In genomic region chr3:94783462-94783931, GRCm38 (mm10) we compare ENCODE assay signal across 12 mouse cellular contexts. TPM values are rescaled to one million over a fixed set of nuclear protein-coding genes. Genes with fewer than 3 reads are reported as not detected.
DNase-seq lines count a peak whose midpoint lies in the region; ATAC-seq lines count a peak whose summit lies in the region.
"Had no signal": no experiment of that assay in that cellular context is flagged by ENCODE, and none has a peak within 500 bp of the region (broad histone marks: within the 10 kb centered on the region; RNA-seq: fewer than 3 reads in every experiment).

No protein-coding gene starts in this region.

- no peak overlapping the region for H3K4me3 ChIP-seq in forebrain, embryonic 10.5 days
- no peak overlapping the region for H3K4me3 ChIP-seq in forebrain, embryonic 15.5 days
- no peak overlapping the region for H3K4me3 ChIP-seq in embryonic facial prominence, embryonic 12.5 days
- H3K4me3 ChIP-seq in midbrain, embryonic 15.5 days, result no peak overlapping the region
- H3K4me3 ChIP-seq: midbrain, embryonic 12.5 days had no signal

- H3K27me3 ChIP-seq in forebrain, embryonic 10.5 days (ENCODE audit: poor library complexity, severe bottlenecking), result peaks cover 42% of the 10 kb centered on the region
- no peaks in the 10 kb centered on the region for H3K27me3 ChIP-seq in forebrain, embryonic 15.5 days
- peaks cover 7% of the 10 kb centered on the region; the same call in 1 of the 2 replicates for H3K27me3 ChIP-seq in embryonic facial prominence, embryonic 12.5 days
- H3K27me3 ChIP-seq in midbrain, embryonic 15.5 days (replicated peaks), result no peaks in the 10 kb centered on the region

- H3K4me1 ChIP-seq in forebrain, embryonic 10.5 days, result peaks cover 48% of the 10 kb centered on the region
- H3K4me1 ChIP-seq in forebrain, embryonic 15.5 days, result peaks cover 23% of the 10 kb centered on the region
- peaks cover 5% of the 10 kb centered on the region for H3K4me1 ChIP-seq in embryonic facial prominence, embryonic 12.5 days
- peaks cover 26% of the 10 kb centered on the region for H3K4me1 ChIP-seq in midbrain, embryonic 15.5 days

- peak overlapping the region; percentile 22; the same call in 1 of the 2 replicates for H3K27ac ChIP-seq in forebrain, embryonic 10.5 days
- H3K27ac ChIP-seq in forebrain, embryonic 15.5 days (replicated peaks), result no peak overlapping the region
- H3K27ac ChIP-seq in embryonic facial prominence, embryonic 12.5 days, result peak overlapping the region; percentile 50; the same call in 1 of the 2 replicates
- H3K27ac ChIP-seq in midbrain, embryonic 15.5 days, result no peak overlapping the region
- H3K27ac ChIP-seq: midbrain, embryonic 12.5 days had no signal

- H3K4me2 ChIP-seq in forebrain, embryonic 15.5 days (replicated peaks), result no peak overlapping the region
- H3K4me2 ChIP-seq in embryonic facial prominence, embryonic 12.5 days (replicated peaks), result no peak overlapping the region
- H3K4me2 ChIP-seq in midbrain, embryonic 15.5 days, result no peak overlapping the region
- H3K4me2 ChIP-seq: midbrain, embryonic 12.5 days had no signal

- H3K9ac ChIP-seq in forebrain, embryonic 15.5 days (replicated peaks), result no peak overlapping the region
- H3K9ac ChIP-seq in embryonic facial prominence, embryonic 12.5 days, result no peak overlapping the region
- H3K9ac ChIP-seq in midbrain, embryonic 15.5 days, result no peak overlapping the region
- H3K9ac ChIP-seq: midbrain, embryonic 12.5 days had no signal

- ATAC-seq in forebrain, embryonic 15.5 days (replicated peaks), result no peak
- ATAC-seq in embryonic facial prominence, embryonic 12.5 days (ENCODE audit: insufficient number of reproducible peaks, insufficient read depth, low FRiP score, low TSS enrichment), result no peak
- no peak for ATAC-seq in midbrain, embryonic 15.5 days (replicated peaks)

- H3K9me3 ChIP-seq in forebrain, embryonic 10.5 days, result no peaks in the 10 kb centered on the region
- no peaks in the 10 kb centered on the region for H3K9me3 ChIP-seq in forebrain, embryonic 15.5 days
- no peaks in the 10 kb centered on the region for H3K9me3 ChIP-seq in embryonic facial prominence, embryonic 12.5 days
- H3K9me3 ChIP-seq in midbrain, embryonic 15.5 days, result no peaks in the 10 kb centered on the region
- H3K9me3 ChIP-seq: midbrain, embryonic 12.5 days had no signal

- H3K36me3 ChIP-seq in forebrain, embryonic 10.5 days (replicated peaks), result peaks cover 8% of the 10 kb centered on the region; the same call in 1 of the 2 replicates
- no peaks in the 10 kb centered on the region for H3K36me3 ChIP-seq in forebrain, embryonic 15.5 days
- no peaks in the 10 kb centered on the region for H3K36me3 ChIP-seq in embryonic facial prominence, embryonic 12.5 days
- H3K36me3 ChIP-seq in midbrain, embryonic 15.5 days (replicated peaks), result 0 out of 2 replicates have a peak, but pooled peaks cover 5% of the 10 kb centered on the region
- H3K36me3 ChIP-seq: midbrain, embryonic 12.5 days had no signal

- 49% methylated on average over 5 of the region's 5 CpGs for WGBS in forebrain, embryonic 10.5 days
- 51% methylated on average over 5 of the region's 5 CpGs for WGBS in forebrain, embryonic 15.5 days
- WGBS in embryonic facial prominence, embryonic 12.5 days, result 39% methylated on average over 5 of the region's 5 CpGs
- 61% methylated on average over 5 of the region's 5 CpGs for WGBS in midbrain, embryonic 15.5 days

- DNase-seq in forebrain, embryonic 10.5 days (ENCODE audit: extremely low spot score, low spot score), result no peak
- DNase-seq in kidney, postnatal 4 days, result peak; percentile 57 to 71
- peak; percentile 74 to 85 for DNase-seq in lung, postnatal 4 days
- DNase-seq in left cerebral cortex, adult 8-10 months (ENCODE audit: low spot score in 2 of 2), result no peak
- DNase-seq in layer of hippocampus, postnatal 10 days (ENCODE audit: low spot score in 2 of 2), result no peak
- DNase-seq: adrenal gland, postnatal 14 days; right cerebral cortex, postnatal 4 days had no signal

RNA-seq across cellular contexts. Expression of gene Cgn, which starts 2.8 kb away (rescaled TPM):
- 9.1 and 10.3 TPM in 2 replicates for polyA plus RNA-seq in forebrain, embryonic 10.5 days (2016; fragmentation: Nextera tagmentation; extraction: Ambion mirVana)
- 4.8 and 5.8 TPM in 2 replicates for polyA plus RNA-seq in forebrain, embryonic 15.5 days (2015; fragmentation: Nextera tagmentation; extraction: Ambion mirVana)
- polyA plus RNA-seq in embryonic facial prominence, embryonic 12.5 days (2016; fragmentation: Nextera tagmentation; extraction: Ambion mirVana), result 7.2 and 8.1 TPM in 2 replicates
- 1 to 10 TPM; 3.5 to 5.2 (median 4.3) TPM for total RNA-seq in left cerebral cortex, adult 8-10 months (2022)
- 1 to 10 TPM; 6.3 to 8.6 TPM for total RNA-seq in layer of hippocampus, postnatal 10 days (2021)
- 11.6 and 13.7 TPM in 2 replicates for polyA plus RNA-seq in midbrain, embryonic 15.5 days (2015; fragmentation: Nextera tagmentation; extraction: Ambion mirVana)
- total RNA-seq: hematopoietic stem cell, adult 5-6 weeks had no signal

RNA-seq across cellular contexts. Expression of gene Pogz, which starts 53.9 kb away (rescaled TPM):
- polyA plus RNA-seq in forebrain, embryonic 10.5 days (2016; fragmentation: Nextera tagmentation; extraction: Ambion mirVana), result 18.5 and 20.3 TPM in 2 replicates
- polyA plus RNA-seq in forebrain, embryonic 15.5 days (2015; fragmentation: Nextera tagmentation; extraction: Ambion mirVana), result 24.7 and 26.5 TPM in 2 replicates
- 20.4 and 22.9 TPM in 2 replicates for polyA plus RNA-seq in embryonic facial prominence, embryonic 12.5 days (2016; fragmentation: Nextera tagmentation; extraction: Ambion mirVana)
- total RNA-seq in left cerebral cortex, adult 8-10 months (2022), result 10 to 100 TPM; 52.5 to 66.4 (median 60.5) TPM
- 10 to 100 TPM; 56.0 to 57.3 TPM for total RNA-seq in layer of hippocampus, postnatal 10 days (2021)
- polyA plus RNA-seq in midbrain, embryonic 15.5 days (2015; fragmentation: Nextera tagmentation; extraction: Ambion mirVana), result 25.9 and 27.5 TPM in 2 replicates

Comparison
In these comparisons a context has a peak if more than half of its experiments do, and no peak if none do; other contexts are left out.
1. H3K27ac ChIP-seq: peak in forebrain, embryonic 10.5 days (single experiment) and embryonic facial prominence, embryonic 12.5 days (single experiment); none in forebrain, embryonic 15.5 days (single experiment) and midbrain, embryonic 15.5 days (single experiment).
2. DNase-seq: peak in kidney, postnatal 4 days (2 of 2) and lung, postnatal 4 days (2 of 2); none in forebrain, embryonic 10.5 days (single experiment), left cerebral cortex, adult 8-10 months (0 of 2) and layer of hippocampus, postnatal 10 days (0 of 2).